Mouse (Mus musculus) kidney, postnatal 14 days (tissue): ENCODE measurements around the gene Spaca9.
A peak's percentile ranks its signal among the peaks of the same experiment; 100 is the strongest.

Experiments
- DNase-seq: peaks from one replicate; pipeline ENCODE4 v3.0.0; 2022; ENCODE audit warnings: mixed read lengths

The Spaca9 gene

DNA sequence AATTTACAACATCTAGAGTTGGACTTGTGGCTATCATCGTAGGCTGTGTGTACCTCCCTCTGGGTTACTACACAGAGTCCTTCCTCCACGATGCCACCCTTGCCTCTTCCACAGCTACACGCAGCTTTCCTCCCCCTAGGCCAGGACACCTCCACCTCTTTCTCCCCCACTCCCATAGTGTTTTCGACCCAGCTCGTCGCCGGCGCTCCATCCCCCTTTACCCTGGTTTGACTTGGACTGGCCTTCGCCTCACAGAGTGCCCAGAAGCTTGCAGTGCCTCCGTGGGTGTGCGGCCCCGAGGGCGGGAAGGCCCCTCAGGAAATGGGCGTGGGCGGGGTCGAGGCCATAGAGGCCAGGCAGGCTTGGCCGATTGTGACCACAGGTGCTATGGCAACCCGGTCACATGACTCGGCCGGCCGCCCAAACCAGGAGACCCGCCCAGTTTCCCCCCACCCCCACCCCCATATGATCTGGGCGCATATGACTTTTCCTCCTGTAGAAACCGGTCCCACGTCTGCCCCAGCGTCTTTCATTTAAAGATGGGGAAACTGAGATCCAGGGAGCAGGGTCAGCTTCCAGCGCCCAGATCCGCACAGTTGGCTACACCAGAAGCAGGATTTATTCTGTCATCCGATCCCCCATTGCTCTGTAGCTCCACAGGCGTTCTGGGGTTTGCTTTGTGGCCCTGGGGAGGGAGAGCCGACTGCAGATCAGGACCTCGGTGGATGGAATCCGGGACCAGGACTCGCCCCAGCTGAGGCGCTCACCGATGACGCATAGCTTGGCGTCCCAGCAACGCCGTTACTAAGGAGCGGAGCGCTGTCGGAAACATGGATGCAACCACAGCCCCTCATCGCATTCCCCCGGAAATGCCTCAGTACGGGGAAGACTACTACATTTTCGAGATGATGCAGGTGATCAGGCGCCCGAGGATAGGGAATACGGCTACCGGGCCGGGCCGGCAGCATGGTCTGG is at the start of gene Spaca9, which contains the start of gene Ak8:
TSS of gene Spaca9 (minus strand) at position 367 of the 975 bp plus-strand sequence.
TSS of gene Ak8 (plus strand) at position 804 of the 975 bp plus-strand sequence.
- peak; percentile 86 for DNase-seq

DNA sequence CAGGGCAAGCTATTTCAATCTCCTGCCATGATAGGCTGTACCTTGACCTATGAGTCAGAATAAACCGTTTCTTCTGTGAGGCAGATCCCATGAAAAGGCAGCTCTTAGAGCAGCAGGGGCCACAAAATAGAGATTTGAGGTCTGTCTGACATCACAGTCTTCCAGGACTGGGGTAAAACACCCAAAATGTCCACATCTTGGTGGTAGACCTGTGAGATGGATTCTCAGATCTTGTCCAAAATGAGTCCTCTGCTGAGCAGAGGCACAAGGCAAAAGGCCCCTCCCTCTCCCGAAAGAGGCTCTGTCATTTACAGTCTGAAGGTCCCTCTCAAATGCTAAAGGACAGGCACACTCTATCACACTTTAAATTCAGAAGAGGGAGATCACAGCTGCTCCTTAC is 48.2 kb upstream of the Spaca9 start:
- no peak for DNase-seq

DNA sequence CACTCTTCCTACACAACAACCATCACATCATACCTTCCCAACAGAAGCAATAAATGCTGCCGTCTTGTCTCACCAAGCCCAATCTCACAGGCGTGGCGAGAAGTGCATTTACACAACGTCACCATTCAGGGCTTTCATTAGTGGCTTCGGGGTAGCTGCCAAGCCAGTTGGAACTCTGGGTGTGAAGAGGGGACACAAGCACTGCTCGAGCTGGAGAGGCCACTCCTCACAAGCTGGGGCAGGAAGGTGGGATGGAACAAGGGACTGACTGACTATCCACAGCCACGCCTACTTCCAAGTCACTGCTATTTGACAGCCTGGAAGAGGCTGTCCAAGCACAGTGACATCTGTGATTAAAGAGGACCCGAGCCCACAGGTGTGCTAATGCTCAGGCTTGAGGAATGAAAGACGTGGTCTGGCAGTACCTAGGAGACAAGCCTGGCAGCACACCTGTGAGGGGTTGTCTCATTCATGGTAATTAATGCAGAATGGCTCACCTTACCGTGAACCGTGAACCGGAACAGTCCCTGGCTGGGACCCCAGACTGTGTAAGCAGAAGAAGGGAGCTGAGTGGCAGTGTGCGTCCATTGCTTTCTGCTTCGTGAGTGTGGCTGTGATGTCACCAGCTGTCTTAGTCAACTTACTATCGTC is 47.3 kb upstream of the Spaca9 start:
- DNase-seq, result no peak

DNA sequence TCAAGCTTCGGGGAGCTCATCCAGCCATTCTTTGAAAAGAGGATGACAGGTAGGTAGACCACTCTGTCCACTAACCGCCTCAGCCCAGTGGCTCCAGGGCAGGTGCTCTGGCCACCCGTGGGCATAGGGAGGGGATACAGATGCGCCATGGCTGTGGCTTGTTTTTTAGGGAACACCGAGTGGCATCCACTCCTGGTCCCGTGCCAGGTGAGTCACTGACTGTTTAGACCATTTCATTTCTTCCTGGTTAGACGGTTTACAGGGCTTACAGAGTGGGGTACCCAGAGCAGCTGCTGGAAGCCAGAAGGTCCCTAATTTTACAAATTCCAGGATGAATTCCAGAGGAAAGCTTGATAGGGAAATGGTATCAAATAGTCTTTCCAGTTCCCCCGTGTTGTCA is 43.2 kb upstream of the Spaca9 start:
- DNase-seq, result no peak

DNA sequence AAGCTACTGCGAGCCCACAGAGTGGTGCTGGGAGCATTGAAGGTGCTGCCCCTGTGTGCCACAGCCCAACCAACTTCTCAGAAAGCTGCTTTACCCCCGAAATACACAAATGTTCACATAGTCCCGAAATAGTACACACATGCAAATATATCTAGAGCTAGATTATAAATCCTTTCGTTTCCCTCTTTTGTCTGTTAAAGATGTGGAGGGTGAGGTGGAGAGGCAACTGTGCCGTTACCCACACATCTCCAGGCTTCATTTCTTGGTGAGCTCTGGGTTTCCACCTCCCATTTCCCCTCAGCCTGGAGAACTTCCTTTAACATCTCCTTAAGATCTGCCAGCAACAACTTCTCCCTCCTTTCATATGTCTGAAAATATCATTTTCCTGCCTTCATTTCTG is 40.6 kb upstream of the Spaca9 start:
- DNase-seq, result no peak

DNA sequence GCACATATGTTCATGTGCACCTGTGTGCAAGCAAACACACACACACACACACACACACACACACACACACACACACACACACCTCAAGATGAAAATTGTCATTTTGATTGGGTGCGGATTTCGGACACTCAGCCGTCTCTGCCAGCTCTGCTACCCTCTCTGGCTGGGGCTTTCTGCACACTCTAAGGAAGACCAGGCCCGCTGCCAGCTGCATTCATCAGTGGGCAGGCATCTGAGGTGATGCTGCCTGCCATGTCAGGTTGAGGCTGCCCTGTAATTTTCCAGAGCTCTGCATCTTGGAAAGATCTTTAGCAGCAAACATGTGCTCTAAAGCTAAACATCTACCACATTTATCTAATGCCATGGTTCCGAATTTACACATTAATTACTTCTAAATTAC is 37.6 kb upstream of the Spaca9 start:
- peak; percentile 17 for DNase-seq

DNA sequence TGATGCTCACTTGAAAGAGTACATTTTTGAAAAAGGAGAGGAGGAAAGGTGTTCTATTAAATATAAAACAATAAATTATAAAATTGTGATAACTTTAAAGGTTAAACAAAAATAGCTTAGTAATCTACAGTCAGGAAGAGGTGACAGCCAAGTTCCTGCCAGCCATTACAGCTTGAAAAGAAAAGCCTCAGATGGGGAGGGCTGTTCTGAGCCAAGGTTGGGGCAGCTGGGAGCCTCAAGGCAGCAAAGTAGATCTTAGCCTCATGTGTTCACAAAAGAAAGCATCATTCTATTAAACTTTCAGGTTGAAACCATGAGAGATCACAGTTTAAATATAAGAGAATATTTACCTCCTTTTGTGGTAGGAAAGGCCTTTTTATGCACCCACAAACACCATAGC is 31.1 kb upstream of the Spaca9 start:
- DNase-seq, result no peak

DNA sequence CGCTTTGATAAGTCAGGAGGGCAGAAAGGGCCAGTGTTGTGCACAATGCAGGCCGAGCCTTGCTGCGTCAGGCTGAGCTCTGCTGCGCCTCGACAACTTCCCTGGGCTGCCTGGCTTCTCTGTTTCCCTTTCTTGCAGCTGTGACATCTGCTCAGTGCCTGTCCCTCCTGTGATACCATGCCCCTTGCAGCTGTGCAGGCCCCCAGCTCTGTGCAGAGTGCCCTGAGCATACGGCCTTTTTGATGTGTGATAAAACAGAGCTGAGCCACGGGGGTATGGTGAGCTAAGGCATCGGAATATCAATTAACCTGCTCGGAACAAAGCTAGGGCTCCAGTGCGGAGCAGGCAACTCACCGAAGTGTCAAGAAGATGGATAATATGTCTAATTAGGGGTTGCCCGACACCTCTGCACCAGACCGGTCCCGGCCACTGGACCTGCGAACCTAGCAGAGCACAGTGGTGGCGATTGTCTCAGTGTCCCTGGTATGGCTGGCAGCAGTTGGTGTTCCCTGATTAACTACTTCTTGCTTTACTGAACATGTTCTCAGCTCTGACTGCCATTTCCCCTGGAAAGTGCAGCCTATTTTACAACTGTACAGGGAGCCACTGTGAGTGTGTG is 28.4 kb upstream of the Spaca9 start:
- DNase-seq, result no peak

DNA sequence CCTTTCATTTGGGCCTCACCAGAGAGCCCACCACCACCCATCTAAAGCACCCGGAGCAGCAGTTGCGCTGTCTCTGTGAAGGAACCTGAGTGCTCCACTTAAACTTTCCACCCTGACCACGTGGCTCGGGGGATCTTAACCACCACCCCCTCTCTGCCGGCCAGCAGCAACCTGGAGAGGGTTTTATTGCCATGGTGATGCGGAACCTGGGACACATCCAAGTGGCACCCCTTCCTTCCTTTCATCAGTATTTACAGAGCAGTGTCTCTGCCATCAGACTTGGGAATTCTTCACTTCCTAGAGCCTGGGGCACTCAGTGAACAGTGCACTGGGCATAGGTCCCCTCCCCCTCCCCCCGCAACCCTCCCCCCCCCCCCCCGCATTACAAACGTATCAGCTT is 24.4 kb upstream of the Spaca9 start:
- no peak for DNase-seq

DNA sequence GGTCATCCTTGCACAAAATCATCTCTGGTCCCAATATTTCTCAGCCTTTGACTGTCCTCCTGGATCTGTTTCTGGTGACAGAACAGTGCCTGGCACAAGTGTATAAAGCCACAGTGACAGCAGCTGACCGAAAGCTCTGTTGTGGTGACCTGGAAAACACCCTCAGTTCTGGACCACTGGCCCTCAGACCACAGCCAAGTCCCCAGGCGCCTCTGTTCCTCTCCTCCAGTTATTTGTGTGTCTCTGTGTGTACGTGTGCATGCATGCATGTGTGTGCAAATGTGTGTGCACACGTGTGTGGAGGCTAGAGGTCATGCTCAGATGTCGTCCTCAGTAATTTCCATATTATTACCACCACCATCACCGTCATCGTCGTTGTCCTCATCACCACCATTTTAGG is 22.9 kb upstream of the Spaca9 start:
- DNase-seq, result no peak

DNA sequence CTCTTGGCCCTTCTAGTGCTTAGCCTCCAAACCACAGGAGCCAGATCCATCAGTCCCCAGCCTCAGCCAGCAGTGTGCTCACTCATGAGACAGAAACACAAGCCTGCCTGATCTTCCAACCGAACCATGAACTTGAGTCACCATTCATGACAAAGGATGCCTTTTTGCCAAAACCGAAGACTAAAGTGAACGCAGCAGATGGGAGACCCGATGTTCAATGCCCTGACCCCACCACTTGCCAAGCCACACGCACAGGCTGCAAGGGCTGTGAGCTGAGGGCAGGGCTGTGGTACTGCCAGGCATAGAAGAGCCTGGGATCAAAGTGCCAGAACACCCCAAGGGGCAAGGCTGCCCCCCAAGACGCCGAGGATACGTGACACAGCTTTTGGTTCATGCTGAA is 13.5 kb upstream of the Spaca9 start:
- DNase-seq, result no peak

DNA sequence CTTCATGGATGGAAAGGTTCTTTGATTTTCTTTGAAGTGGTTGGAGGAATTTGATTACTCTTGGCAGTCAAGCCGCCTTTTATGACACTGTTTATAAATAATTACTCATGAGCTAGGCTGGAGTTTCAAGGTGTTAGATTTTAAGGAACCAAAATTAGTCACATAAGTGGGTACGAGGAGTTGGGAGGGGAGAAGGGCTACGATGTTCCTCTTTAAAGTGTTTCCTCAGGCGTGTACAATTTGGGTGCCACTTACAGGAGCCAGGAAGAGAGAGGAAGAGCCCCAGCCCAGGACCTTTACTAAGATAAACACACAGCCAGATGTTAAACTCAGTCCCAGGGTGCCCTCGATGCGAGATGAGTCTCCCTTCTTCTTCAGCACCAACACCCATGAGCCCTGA is 7.3 kb upstream of the Spaca9 start:
- DNase-seq, result no peak

DNA sequence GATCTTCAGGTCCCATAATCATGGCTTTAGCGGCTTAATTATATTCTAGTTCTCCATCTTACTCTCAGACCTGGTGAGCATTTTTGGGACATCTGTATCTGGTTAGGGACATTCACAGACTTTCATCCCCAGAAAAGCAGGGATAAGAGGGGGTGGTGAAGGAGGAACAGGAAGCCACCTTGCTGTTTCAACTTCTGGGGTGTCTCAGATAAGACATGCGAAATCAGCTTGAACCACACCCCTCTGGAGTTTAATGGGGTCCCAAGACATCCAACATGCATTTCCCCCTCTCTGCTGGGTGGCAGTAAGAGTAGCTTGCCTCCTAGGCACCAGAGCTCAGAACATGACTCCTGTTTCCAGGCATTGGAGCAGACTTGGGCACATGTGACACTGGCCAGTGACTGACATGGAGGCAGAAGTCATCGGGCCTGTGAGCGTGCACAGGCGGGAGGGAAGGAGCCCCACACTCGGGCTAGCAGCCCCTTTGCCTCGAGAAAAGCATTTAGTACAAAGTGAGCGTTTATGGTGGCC is 6.6 kb upstream of the Spaca9 start:
- DNase-seq, result no peak

DNA sequence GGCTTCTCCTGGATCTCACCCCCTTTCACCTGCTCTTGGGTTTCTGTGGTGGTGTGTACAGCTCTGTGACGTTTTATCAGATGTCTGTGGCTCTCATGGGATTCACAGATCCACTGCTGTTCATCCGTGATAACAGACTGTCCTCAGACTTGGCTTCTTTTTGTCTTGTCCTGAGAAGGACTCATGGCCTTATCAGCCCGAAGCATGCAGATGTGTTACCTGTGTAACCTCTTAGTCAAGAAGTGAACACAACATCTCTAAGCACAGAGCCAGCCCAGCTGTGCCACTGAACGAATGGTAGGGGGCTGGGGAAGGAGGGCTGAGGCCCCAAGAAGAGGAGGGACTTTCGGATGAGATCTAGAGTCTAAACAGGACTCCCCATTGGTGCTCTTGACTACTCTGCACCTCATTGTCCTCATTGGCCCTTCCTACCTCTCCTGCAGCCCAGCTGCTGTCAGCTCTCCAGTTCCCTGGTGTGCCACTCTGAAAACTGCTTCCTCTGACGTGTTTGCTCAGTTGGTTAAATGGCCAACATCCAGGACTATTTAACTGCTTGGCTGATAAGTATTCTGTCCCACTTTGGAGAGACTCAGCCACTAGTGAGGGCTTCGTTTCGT is 2.2 kb upstream of the Spaca9 start:
- no peak for DNase-seq

DNA sequence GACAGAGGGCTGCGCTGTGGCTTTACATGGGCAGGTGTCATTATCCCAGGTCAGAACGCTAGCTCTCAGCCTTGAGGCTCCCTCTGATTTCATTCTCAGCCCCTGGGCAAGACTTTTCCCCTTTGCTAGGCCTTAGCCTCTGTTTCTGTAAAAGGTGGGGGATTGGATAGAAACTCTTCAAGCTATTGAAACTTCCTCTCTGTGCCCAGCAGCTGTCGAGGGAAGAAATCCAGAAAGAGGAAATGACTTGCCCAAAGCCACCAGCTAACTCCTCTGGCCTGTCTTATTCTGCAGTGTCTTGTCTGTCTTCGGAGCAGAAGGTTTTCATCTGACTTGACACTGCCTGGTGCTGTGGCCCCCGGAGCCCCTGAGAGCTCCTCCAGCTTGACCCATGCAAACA is 961 bp downstream of the Spaca9 start:
- DNase-seq, result no peak

DNA sequence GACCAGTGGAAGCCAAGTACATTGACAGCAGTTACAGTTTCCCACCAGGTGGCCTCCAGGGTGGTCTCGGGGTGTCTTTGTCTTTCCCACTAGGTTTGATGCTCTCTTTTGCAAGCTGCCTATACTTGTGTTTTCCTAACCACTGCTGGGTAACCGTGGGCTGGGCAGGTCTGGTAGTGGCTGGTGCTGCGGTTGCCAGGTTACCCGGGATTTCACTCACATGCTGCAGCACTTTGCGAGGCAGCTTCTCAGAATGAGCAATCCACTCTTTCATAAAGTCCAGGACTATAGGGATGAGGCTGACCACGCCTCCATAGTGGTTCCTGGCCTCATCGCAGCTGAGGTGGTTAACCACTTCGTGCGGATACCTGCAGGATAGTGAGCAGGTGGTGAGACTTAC is 6.8 kb downstream of the Spaca9 start:
- DNase-seq, result no peak

DNA sequence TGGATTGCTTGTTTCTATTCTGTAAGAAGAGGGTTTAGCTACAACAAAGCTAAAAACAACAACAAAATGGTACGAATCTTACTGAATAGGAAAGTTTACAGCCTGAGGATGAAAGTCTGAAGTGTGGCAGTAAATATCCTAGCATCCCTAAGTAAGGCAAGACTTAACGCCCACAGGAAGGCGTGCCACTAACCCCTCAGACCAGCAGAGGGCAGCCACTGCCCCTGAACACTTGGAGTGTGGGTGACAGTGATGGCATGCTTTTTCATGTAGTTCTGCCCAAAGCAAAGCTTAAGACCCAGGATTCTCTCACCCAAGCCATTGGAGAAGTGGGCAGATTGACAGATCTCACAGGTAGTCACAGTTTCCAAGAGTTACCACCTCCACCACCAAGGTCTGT is 11.1 kb downstream of the Spaca9 start:
- peak; percentile 42 for DNase-seq

DNA sequence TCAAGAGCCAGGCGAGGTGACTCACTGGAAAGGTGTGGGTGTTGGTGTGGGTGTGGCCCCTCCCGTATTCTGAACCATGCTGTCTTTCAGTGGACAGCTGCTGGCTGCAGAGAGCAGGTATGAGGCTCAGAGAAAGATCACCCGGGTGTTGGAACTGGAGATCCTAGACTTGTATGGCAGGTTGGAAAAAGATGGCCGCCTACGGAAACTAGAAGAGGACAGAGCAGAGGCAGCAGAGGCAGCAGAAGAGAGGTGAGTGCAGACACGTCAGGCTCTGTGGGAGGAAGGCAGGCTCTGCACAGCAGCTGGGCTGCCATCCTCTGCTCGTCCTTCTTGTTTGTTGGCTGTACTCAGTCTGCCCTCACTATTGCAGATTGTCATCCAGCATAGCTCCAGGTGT is 13.6 kb downstream of the Spaca9 start:
- DNase-seq, result no peak

DNA sequence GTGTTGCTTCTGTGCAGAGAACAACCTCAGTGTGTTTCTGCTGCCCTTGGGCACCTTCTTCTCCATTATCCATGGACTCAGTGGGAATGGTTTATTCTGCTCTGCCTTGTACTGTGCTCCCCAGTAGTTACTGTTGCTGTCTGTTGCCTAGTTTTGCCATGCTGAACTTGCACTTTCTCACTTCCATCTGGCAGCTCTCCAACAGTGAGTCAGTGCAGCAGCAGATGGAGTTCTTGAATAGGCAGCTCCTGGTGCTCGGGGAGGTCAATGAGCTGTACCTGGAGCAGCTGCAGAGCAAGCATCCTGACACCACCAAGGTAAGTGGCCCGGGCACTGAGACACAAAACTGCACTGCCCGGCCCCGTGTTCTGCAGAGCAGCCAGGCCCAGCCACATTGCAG is 17.8 kb downstream of the Spaca9 start:
- DNase-seq, result peak; percentile 74

DNA sequence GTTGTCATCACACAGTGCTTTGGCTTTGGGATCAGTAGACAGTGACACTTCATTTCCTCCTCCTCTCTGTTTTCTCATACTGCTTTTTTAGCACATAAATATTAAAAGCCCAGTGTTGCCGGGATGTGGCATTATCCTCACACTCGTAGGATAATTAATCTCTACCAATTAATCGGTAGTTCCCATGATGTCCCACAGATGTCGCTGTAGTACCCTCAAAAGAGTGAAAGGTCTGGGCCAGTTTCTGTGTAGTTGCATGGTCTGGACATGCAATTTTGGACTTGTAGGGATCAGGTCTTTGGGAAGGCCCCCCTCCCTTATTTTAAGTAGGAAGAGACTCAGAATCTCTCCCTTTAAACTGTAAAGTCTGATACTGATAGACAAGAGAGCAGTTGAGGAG is 18.8 kb downstream of the Spaca9 start:
- DNase-seq, result peak; percentile 62

DNA sequence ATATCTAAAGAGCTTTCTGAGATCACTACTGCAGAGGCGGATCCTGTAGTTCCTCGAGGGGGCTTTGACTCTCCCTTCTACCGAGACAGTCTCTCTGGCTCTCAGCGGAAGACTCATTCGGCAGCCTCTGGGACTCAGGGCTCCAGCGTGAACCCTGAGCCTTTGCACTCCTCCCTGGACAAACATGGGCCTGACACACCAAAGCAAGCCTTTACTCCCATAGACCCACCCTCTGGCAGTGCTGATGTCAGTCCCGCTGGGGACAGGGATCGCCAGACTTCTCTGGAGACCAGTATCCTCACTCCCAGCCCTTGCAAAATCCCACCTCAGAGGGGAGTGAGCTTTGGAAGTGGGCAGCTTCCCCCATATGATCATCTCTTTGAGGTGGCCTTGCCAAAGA is 23.5 kb downstream of the Spaca9 start:
- DNase-seq, result no peak

DNA sequence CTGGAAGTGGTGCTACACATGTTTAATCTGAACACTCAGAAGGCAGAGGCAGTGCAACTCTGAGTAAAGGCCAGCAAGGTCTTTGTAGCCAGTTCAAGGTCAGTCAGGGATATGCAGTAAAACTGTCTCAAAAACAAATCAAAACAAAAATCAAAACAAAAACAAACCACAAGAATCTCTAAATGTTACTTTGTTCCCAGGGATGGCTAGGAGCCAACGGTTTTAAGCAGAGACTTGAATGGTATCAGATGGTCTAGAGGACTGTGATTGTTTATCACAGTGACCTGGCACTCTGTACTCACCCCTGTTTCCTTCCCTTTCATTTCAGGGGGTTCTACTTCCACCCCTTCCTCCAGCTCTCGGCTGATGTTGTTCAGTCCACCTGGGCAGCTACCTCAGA is 28.1 kb downstream of the Spaca9 start:
- DNase-seq, result peak; percentile 69

DNA sequence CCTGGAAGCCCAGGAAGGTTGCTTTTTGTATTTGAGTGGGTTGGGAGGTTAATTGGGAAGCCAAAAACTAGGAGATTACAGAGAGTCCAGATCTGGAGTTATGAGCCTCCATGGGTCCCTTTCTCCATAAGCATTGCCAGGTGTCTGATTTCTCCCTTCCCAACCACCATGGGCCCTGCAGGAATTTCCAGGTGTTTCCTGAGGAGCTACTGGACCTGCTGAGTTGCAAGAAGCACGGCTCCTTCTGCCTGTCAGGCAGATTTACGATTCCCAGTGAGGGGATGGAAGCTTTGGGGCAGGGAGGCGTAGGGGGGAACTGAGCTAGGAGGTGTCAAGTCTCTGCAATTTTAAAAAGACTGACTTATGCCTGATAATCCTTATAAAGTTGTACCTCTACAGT is 33.7 kb downstream of the Spaca9 start:
- DNase-seq, result no peak
